Mouse (Mus musculus): Measurements from ENCODE around the gene Mob2. TPM values are rescaled to one million over a fixed set of nuclear protein-coding genes. Genes with fewer than 3 reads are reported as not detected.

Gene Mob2
- polyA plus RNA-seq, 1 experiment from 2014 or later: 64.3 TPM

DNA sequence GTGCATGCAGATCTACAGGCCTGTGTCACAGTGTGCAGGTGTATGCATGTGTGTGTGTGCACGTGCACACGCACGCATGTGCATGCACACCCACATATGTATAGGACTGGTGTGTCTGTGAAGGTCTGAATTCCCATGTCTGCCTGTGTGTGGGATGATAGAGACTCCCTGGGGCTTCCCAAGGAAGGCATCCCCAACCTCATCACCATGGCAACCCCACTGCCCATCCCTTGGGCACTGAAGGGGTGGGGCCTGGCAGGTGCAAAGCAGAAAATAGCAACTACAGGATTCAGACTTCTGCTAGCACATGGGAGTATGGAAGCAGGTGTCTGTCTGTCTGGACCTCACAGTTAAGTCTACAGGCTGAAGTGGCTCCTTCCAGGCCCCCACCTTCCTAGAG, 98.3 kb downstream of the Mob2 start:
- H3K27me3 ChIP-seq: no peaks in the 10 kb centered on the region
- H3K9me3 ChIP-seq (replicated peaks): no peaks in the 10 kb centered on the region
- no peak overlapping the region for H3K4me3 ChIP-seq (replicated peaks)
- no peaks in the 10 kb centered on the region for H3K4me1 ChIP-seq (replicated peaks)
- H3K27ac ChIP-seq: no peak overlapping the region
- no peaks in the 10 kb centered on the region for H3K36me3 ChIP-seq
- no peak overlapping the region for H3K4me2 ChIP-seq
- ATAC-seq (ENCODE audit: low read depth) (no peak), DNase-seq (no peak)
- H3K9ac ChIP-seq: no peak overlapping the region
- 82% methylated on average over 3 of the region's 3 CpGs for WGBS (ENCODE audit: insufficient replicate concordance)

- H3K4me2 ChIP-seq: no peak overlapping the region
- no peak for ATAC-seq (ENCODE audit: low read depth)
- H3K4me3 ChIP-seq (replicated peaks): no peak overlapping the region
- H3K9ac ChIP-seq: no peak overlapping the region
- no peaks in the 10 kb centered on the region for H3K9me3 ChIP-seq (replicated peaks)
- H3K27me3 ChIP-seq: no peaks in the 10 kb centered on the region
- no peaks in the 10 kb centered on the region for H3K4me1 ChIP-seq (replicated peaks)
- DNase-seq: no peak
- WGBS (ENCODE audit: insufficient replicate concordance): 69% methylated on average over 3 of the region's 3 CpGs
- H3K27ac ChIP-seq: no peak overlapping the region
- no peaks in the 10 kb centered on the region for H3K36me3 ChIP-seq
Measured at GRCm38 (mm10) chr7:141961491-141961890, 99.4 kb downstream of the Mob2 start.

DNA sequence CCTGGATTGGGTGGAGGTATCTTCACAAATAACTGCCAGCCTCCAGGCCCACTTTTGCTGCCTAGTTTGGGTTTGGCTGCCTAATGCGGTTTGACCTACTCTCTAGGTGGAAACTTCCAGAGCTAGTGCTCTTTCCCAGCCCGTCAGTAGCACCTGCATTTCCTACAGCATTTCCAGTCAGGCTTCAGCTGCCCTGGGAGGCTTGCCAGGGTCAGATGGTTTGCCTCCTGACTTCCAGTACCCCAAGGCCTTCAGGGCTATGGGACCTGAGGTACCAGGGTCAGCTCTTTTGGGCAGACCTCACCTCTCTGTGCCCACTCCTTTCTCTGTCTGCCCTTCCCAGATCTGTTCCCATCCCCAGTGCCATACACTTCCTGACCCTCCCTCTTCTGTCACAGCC, 99.9 kb downstream of the Mob2 start:
- no peaks in the 10 kb centered on the region for H3K4me1 ChIP-seq (replicated peaks)
- 49% methylated on average over 2 of the region's 2 CpGs for WGBS (ENCODE audit: insufficient replicate concordance)

DNA sequence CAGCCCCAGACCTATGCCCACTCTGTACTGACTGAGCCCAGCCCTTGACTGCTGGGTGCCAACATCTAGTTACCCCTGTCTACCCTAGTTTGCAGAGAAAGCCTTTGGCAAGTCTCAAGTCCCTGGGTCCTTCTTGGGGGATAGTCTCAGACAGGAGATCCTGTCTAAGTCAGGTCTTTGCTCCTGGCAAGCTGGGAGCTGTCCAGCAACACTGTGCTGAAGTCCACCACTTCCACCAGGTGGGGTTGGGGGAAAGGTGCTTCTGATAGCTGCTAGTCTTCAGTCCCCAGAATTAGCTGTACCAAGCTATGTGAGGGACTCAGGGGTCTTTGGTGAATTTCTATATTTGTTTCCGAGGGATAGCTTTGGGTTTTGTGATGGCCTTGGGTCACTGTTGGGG, 101.7 kb downstream of the Mob2 start:
- no peak overlapping the region for H3K27ac ChIP-seq
- H3K27me3 ChIP-seq: peaks cover 3% of the 10 kb centered on the region; the same call in 1 of the 2 replicates
- H3K4me3 ChIP-seq (replicated peaks): no peak overlapping the region
- H3K36me3 ChIP-seq: no peaks in the 10 kb centered on the region
- ATAC-seq (ENCODE audit: low read depth) (no peak), DNase-seq (no peak)
- no peaks in the 10 kb centered on the region for H3K4me1 ChIP-seq (replicated peaks)
- no peak overlapping the region for H3K9ac ChIP-seq
- H3K4me2 ChIP-seq: no peak overlapping the region
- WGBS (ENCODE audit: insufficient replicate concordance): 46% methylated on average over 1 of the region's 1 CpGs
- H3K9me3 ChIP-seq (replicated peaks): no peaks in the 10 kb centered on the region

More for the DNA sequence above, 99.9 kb downstream of the Mob2 start:
- Histone ChIP-seq H3K27me3 (no peaks in the 10 kb centered on the region), H3K9me3 (replicated peaks) (no peaks in the 10 kb centered on the region), H3K4me2 (no peak overlapping the region), H3K27ac (no peak overlapping the region), H3K36me3 (no peaks in the 10 kb centered on the region), H3K4me3 (replicated peaks) (no peak overlapping the region), H3K9ac (no peak overlapping the region)
- ATAC-seq (ENCODE audit: low read depth): no peak
- no peak for DNase-seq

Small RNA genes within 50 kb of the gene (microRNA-seq; reads per million reads assigned to microRNA genes)
- not detected for gene Mir3104

Other genes starting within 250 kb of the Mob2 start
- gene Muc5b, start 222.0 kb downstream of the Mob2 start, polyA plus RNA-seq (2015; fragmentation: Nextera tagmentation; extraction: Ambion mirVana): 0.01 TPM in 1 of 2 replicates, not detected in the other
- gene Tollip, start 142.6 kb downstream of the Mob2 start, polyA plus RNA-seq (2015; fragmentation: Nextera tagmentation; extraction: Ambion mirVana): 20.0 and 24.0 TPM in 2 replicates
- gene Brsk2, start 111.3 kb downstream of the Mob2 start, polyA plus RNA-seq (2015; fragmentation: Nextera tagmentation; extraction: Ambion mirVana): 0.07 and 0.10 TPM in 2 replicates
- gene Dusp8, start 34.8 kb upstream of the Mob2 start, polyA plus RNA-seq (2015; fragmentation: Nextera tagmentation; extraction: Ambion mirVana): 4.4 and 4.6 TPM in 2 replicates
- gene Gm45618, start 59.7 kb upstream of the Mob2 start, polyA plus RNA-seq (2015; fragmentation: Nextera tagmentation; extraction: Ambion mirVana): not detected in 2 replicates
- not detected in 2 replicates for gene Gm39115, start 75.0 kb upstream of the Mob2 start, polyA plus RNA-seq (2015; fragmentation: Nextera tagmentation; extraction: Ambion mirVana)
- not detected in 2 replicates for gene Gm45337, start 83.5 kb upstream of the Mob2 start, polyA plus RNA-seq (2015; fragmentation: Nextera tagmentation; extraction: Ambion mirVana)
- gene Gm29735, start 96.0 kb upstream of the Mob2 start, polyA plus RNA-seq (2015; fragmentation: Nextera tagmentation; extraction: Ambion mirVana): not detected in 2 replicates
- gene Gm4553, start 104.7 kb upstream of the Mob2 start, polyA plus RNA-seq (2015; fragmentation: Nextera tagmentation; extraction: Ambion mirVana): not detected in 2 replicates
- not detected in 2 replicates for gene Krtap5-2, start 114.9 kb upstream of the Mob2 start, polyA plus RNA-seq (2015; fragmentation: Nextera tagmentation; extraction: Ambion mirVana)
- gene Gm10153, start 129.3 kb upstream of the Mob2 start, polyA plus RNA-seq (2015; fragmentation: Nextera tagmentation; extraction: Ambion mirVana): not detected in 2 replicates
- not detected in 2 replicates for gene Krtap5-3, start 140.3 kb upstream of the Mob2 start, polyA plus RNA-seq (2015; fragmentation: Nextera tagmentation; extraction: Ambion mirVana)
- gene Gm7579, start 150.8 kb upstream of the Mob2 start, polyA plus RNA-seq (2015; fragmentation: Nextera tagmentation; extraction: Ambion mirVana): not detected in 2 replicates
- gene Krtap5-5, start 168.9 kb upstream of the Mob2 start, polyA plus RNA-seq (2015; fragmentation: Nextera tagmentation; extraction: Ambion mirVana): not detected in 2 replicates
- gene Gm40460, start 180.0 kb upstream of the Mob2 start, polyA plus RNA-seq (2015; fragmentation: Nextera tagmentation; extraction: Ambion mirVana): not detected in 2 replicates
- gene Gm2431, start 197.3 kb upstream of the Mob2 start, polyA plus RNA-seq (2015; fragmentation: Nextera tagmentation; extraction: Ambion mirVana): not detected in 2 replicates
- gene Gm4559, start 213.3 kb upstream of the Mob2 start, polyA plus RNA-seq (2015; fragmentation: Nextera tagmentation; extraction: Ambion mirVana): not detected in 2 replicates
- not detected in 2 replicates for gene Krtap5-1, start 236.1 kb upstream of the Mob2 start, polyA plus RNA-seq (2015; fragmentation: Nextera tagmentation; extraction: Ambion mirVana)
- gene Krtap5-4, start 242.5 kb upstream of the Mob2 start, polyA plus RNA-seq (2015; fragmentation: Nextera tagmentation; extraction: Ambion mirVana): not detected in 2 replicates